Mouse (Mus musculus) bone marrow macrophage, adult 2 months (primary cell): ENCODE results near the gene Gp5.

ENCODE experiments used
- CTCF ChIP-seq: IDR thresholded peaks from 2 replicates; pipeline ENCODE4 v1.5.1; 2012; ENCODE audit warnings: low read depth, mild to moderate bottlenecking, low read length, moderate library complexity
- POLR2A ChIP-seq: IDR thresholded peaks from 2 replicates; pipeline ENCODE4 v1.6.1; 2012; ENCODE audit warnings: mild to moderate bottlenecking, low read depth, low read length, borderline replicate concordance

- TF ChIP-seq CTCF (no peak), POLR2A (no peak)
Observed at GRCm38 (mm10) chr16:30295106-30295505, 15.5 kb downstream of the Gp5 start.
